Mouse (Mus musculus): ENCODE results near the gene Tmem128. TPM values are rescaled to one million over a fixed set of nuclear protein-coding genes. Genes with fewer than 3 reads are reported as not detected.
A peak's percentile ranks its signal among the peaks of the same experiment; 100 is the strongest.

Tmem128 gene
- total and polyA plus RNA-seq, 3 experiments, result 55.9 to 78.9 TPM; not detected in 1

- peaks cover 0 to 12% of the 10 kb centered on the region in 2 experiments; a peak in 1 of 4 replicates for H3K4me1 ChIP-seq (ENCODE audit: control insufficient read depth in 1 of 2, insufficient read depth in 2 of 2, low read length in 2 of 2)
- TF ChIP-seq JUND (IDR thresholded peaks at IDR 0.05; ENCODE audit: low read depth, low read length), result no peak
- no peak for TF ChIP-seq HCFC1 (IDR thresholded peaks at IDR 0.05; ENCODE audit: low read depth, low read length)
- no peak for TF ChIP-seq TCF12 (IDR thresholded peaks at IDR 0.05; ENCODE audit: low read depth, low read length)
- no peak for TF ChIP-seq ELF1 (IDR thresholded peaks at IDR 0.05; ENCODE audit: low read depth, low read length)
- TF ChIP-seq TBP (IDR thresholded peaks at IDR 0.05; ENCODE audit: low read depth, low read length), result no peak
- no peak for TF ChIP-seq ETS1 (IDR thresholded peaks at IDR 0.05; ENCODE audit: low read depth, low read length)
- no peak for TF ChIP-seq MYB (IDR thresholded peaks at IDR 0.05; ENCODE audit: low read depth, low read length)
- no peak for TF ChIP-seq KAT2A (conservative IDR thresholded peaks at IDR 0.05; ENCODE audit: low read depth, low read length)
- H3K9ac ChIP-seq (ENCODE audit: control insufficient read depth, low read depth, low read length, poor library complexity, severe bottlenecking), result 0 out of 2 replicates have a peak overlapping the region, but pooled peaks have one; percentile 9
- peak overlapping the region in 1 of 2 experiments; percentile 24; a peak in 2 of 4 replicates for H3K4me3 ChIP-seq (ENCODE audit: control insufficient read depth in 1 of 2, insufficient read depth in 1 of 2, low read depth in 2 of 2, low read length in 2 of 2)
- no peaks in the 10 kb centered on the region for H3K27me3 ChIP-seq (ENCODE audit: control insufficient read depth in 1 of 2, insufficient read depth in 2 of 2, low read length in 2 of 2)
- H3K27ac ChIP-seq (ENCODE audit: control insufficient read depth, low read depth, low read length), result no peak overlapping the region
- no peaks in the 10 kb centered on the region for H3K9me3 ChIP-seq (replicated peaks; ENCODE audit: insufficient read depth, low read length)
- peaks cover 0 to 2% of the 10 kb centered on the region in 2 experiments; a peak in 1 of 4 replicates for H3K36me3 ChIP-seq (ENCODE audit: control insufficient read depth in 1 of 2, insufficient read depth in 2 of 2, low read length in 2 of 2)
- no peaks in the 10 kb centered on the region for H3K79me2 ChIP-seq (ENCODE audit: control insufficient read depth, insufficient read depth, low read length, poor library complexity)
- DNase-seq (ENCODE audit: low read depth, low spot score), result peak; percentile 56
These were observed 20.1 kb downstream of the Tmem128 start for GRCm38 (mm10) chr5:38280075-38280474.

GRCm38 (mm10) chr5:38285724-38286123 is 25.7 kb downstream of the Tmem128 start:
- no peaks in the 10 kb centered on the region for H3K79me2 ChIP-seq (ENCODE audit: control insufficient read depth, insufficient read depth, low read length, poor library complexity)
- H3K27me3 ChIP-seq (ENCODE audit: control insufficient read depth in 1 of 2, insufficient read depth in 2 of 2, low read length in 2 of 2), result no peaks in the 10 kb centered on the region
- no peak overlapping the region for H3K27ac ChIP-seq (ENCODE audit: control insufficient read depth, low read depth, low read length)
- H3K4me3 ChIP-seq (ENCODE audit: control insufficient read depth in 1 of 2, insufficient read depth in 1 of 2, low read depth in 2 of 2, low read length in 2 of 2), result no peak overlapping the region
- H3K9me3 ChIP-seq (replicated peaks; ENCODE audit: insufficient read depth, low read length), result no peaks in the 10 kb centered on the region
- no peaks in the 10 kb centered on the region for H3K4me1 ChIP-seq (ENCODE audit: control insufficient read depth in 1 of 2, insufficient read depth in 2 of 2, low read length in 2 of 2)
- no peak for TF ChIP-seq HCFC1 (IDR thresholded peaks at IDR 0.05; ENCODE audit: low read depth, low read length)
- TF ChIP-seq E2F4 (IDR thresholded peaks at IDR 0.05; ENCODE audit: borderline replicate concordance, low read depth, low read length), result no peak
- no peak for TF ChIP-seq TAL1 (IDR thresholded peaks at IDR 0.05; ENCODE audit: low read length)
- TF ChIP-seq SMC3 (IDR thresholded peaks at IDR 0.05; ENCODE audit: low read depth, low read length), result no peak
- TF ChIP-seq ETS1 (IDR thresholded peaks at IDR 0.05; ENCODE audit: low read depth, low read length), result no peak
- TF ChIP-seq JUND (IDR thresholded peaks at IDR 0.05; ENCODE audit: low read depth, low read length), result no peak
- no peak for TF ChIP-seq EP300 (IDR thresholded peaks at IDR 0.05; ENCODE audit: low read depth in 1 of 2, low read length in 2 of 2)
- no peak for TF ChIP-seq POLR2A (IDR thresholded peaks at IDR 0.05; ENCODE audit: control insufficient read depth in 1 of 2, insufficient read depth in 1 of 2, low read depth in 1 of 2, low read length in 2 of 2, poor library complexity in 1 of 2)
- no peak overlapping the region for H3K9ac ChIP-seq (ENCODE audit: control insufficient read depth, low read depth, low read length, poor library complexity, severe bottlenecking)
- no peak for DNase-seq (ENCODE audit: low read depth, low spot score)
- H3K36me3 ChIP-seq (ENCODE audit: control insufficient read depth in 1 of 2, insufficient read depth in 2 of 2, low read length in 2 of 2), result no peaks in the 10 kb centered on the region

GRCm38 (mm10) chr5:38288476-38288875 is 28.5 kb downstream of the Tmem128 start:
- TF ChIP-seq SIN3A (IDR thresholded peaks at IDR 0.05; ENCODE audit: low read length), result no peak
- no peak for TF ChIP-seq TCF12 (IDR thresholded peaks at IDR 0.05; ENCODE audit: low read depth, low read length)
- no peak for TF ChIP-seq MYB (IDR thresholded peaks at IDR 0.05; ENCODE audit: low read depth, low read length)
- no peak for TF ChIP-seq USF2 (IDR thresholded peaks at IDR 0.05; ENCODE audit: borderline replicate concordance in 1 of 2, insufficient read depth in 1 of 2, low read depth in 1 of 2, low read length in 2 of 2)
- TF ChIP-seq E2F4 (IDR thresholded peaks at IDR 0.05; ENCODE audit: borderline replicate concordance, low read depth, low read length), result no peak
- no peak for TF ChIP-seq CTCF (IDR thresholded peaks at IDR 0.05 in 2 of 3, conservative IDR thresholded peaks at IDR 0.05 in 1 of 3; ENCODE audit: control insufficient read depth in 1 of 3, insufficient read depth in 1 of 3, low read depth in 2 of 3, low read length in 3 of 3, poor library complexity in 1 of 3, severe bottlenecking in 1 of 3)
- TF ChIP-seq CHD2 (IDR thresholded peaks at IDR 0.05; ENCODE audit: low read length), result no peak
- TF ChIP-seq RAD21 (IDR thresholded peaks at IDR 0.05; ENCODE audit: low read depth, low read length), result no peak
- no peak for TF ChIP-seq CHD1 (IDR thresholded peaks at IDR 0.05; ENCODE audit: low read depth, low read length)
- Histone ChIP-seq H3K27me3 (ENCODE audit: control insufficient read depth in 1 of 2, insufficient read depth in 2 of 2, low read length in 2 of 2) (no peaks in the 10 kb centered on the region), H3K36me3 (ENCODE audit: control insufficient read depth in 1 of 2, insufficient read depth in 2 of 2, low read length in 2 of 2) (no peaks in the 10 kb centered on the region)

More at GRCm38 (mm10) chr5:38288476-38288875, 28.5 kb downstream of the Tmem128 start:
- Histone ChIP-seq H3K9me3 (replicated peaks; ENCODE audit: insufficient read depth, low read length) (no peaks in the 10 kb centered on the region), H3K9ac (ENCODE audit: control insufficient read depth, low read depth, low read length, poor library complexity, severe bottlenecking) (no peak overlapping the region), H3K27ac (ENCODE audit: control insufficient read depth, low read depth, low read length) (no peak overlapping the region), H3K4me1 (ENCODE audit: control insufficient read depth in 1 of 2, insufficient read depth in 2 of 2, low read length in 2 of 2) (no peaks in the 10 kb centered on the region), H3K79me2 (ENCODE audit: control insufficient read depth, insufficient read depth, low read length, poor library complexity) (no peaks in the 10 kb centered on the region), H3K4me3 (ENCODE audit: control insufficient read depth in 1 of 2, insufficient read depth in 1 of 2, low read depth in 2 of 2, low read length in 2 of 2) (no peak overlapping the region)
- DNase-seq (ENCODE audit: low read depth, low spot score), result no peak

Measured in MEL (cell line).